Mouse (Mus musculus) gonadal fat pad, adult 2 months (tissue): ENCODE measurements around the gene Coq8a. TPM values are rescaled to one million over a fixed set of nuclear protein-coding genes. Genes with fewer than 3 reads are reported as not detected.

ENCODE experiments used
- DNase-seq: peaks from one replicate; pipeline ENCODE4 v3.0.0-alpha.2; 2012; ENCODE audit warnings: low read depth
- polyA plus RNA-seq: library from polyadenylated mRNA; depleted of rRNA; stranded (reverse); fragments of >200 nt; gene quantifications from 2 replicates; pipeline ENCODE4 v1.2.3, GENCODE M21; 2012

The Coq8a gene
- polyA plus RNA-seq, 1 experiment: 20.9 TPM

DNA sequence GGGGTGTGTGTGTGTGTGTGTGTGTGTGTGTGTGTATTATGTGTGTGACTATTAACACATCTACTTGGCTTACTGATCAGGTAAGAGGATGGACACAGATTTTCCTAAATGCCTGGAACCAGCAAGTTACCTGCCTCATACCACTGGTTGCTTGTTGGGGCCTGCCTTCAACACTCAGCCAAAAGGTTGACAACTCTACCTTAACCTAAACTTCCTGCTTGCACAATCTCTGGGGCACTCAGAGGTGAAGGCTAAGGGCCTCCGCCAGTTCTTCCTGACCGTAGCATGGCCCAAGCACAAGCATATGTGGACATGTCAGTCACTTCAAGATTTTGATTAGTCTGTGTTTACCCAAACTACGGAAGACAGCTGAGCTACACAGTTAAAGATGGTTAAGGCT is 1.4 kb downstream of the Coq8a start:
- DNase-seq: no peak

DNA sequence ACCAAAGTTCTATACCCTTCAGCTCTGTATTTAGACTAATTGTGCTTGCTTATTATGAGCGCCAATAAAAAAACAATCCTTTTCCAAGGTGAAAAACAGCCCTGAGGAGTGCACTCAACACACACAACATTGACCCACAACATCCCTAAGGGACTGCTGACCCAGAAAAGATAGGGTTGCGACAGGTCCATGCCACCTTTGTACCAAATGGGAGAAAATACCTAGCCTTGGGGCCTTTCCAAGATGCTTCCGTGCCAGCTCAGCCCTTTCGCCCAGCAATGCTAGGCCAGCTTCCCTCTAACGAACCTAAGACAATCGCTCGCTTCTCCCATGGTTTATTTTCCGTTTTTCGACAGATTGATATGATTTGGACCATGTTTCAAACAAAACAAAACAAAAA is 2.9 kb downstream of the Coq8a start:
- DNase-seq: no peak

DNA sequence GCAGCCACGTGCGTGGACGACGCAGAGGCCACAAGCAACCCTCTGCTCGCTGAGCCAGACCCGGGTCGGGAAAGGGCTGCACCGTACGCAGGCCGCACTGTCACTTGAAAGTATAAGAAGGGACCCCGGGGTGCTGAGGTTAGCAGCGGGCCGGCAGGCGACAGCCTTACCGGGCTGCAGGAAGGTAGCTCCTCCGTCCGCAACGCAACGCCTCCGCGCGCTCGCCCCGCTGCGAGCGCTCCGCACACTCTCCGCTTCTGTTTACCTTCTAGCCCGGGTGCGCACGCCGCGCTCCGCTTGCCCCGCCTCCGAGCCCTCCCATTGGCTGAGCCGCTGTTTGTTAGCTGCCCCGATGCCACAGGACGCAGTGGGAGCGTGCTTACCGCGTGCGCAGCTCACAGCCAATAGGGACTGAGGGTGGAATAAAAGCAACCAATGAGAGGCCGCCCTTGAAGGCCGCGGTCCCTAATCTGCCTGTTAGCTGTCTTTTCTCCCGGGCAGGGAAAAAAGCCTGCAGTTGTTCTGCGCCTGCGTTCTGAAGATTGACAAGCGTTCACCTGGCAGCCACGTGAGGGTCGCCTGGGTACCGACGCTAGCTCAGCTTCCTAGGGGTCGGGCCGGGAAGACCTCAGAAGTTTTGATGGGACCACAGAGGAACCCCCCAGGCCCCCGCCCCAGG is 3.6 kb downstream of the Coq8a start:
- no peak for DNase-seq

DNA sequence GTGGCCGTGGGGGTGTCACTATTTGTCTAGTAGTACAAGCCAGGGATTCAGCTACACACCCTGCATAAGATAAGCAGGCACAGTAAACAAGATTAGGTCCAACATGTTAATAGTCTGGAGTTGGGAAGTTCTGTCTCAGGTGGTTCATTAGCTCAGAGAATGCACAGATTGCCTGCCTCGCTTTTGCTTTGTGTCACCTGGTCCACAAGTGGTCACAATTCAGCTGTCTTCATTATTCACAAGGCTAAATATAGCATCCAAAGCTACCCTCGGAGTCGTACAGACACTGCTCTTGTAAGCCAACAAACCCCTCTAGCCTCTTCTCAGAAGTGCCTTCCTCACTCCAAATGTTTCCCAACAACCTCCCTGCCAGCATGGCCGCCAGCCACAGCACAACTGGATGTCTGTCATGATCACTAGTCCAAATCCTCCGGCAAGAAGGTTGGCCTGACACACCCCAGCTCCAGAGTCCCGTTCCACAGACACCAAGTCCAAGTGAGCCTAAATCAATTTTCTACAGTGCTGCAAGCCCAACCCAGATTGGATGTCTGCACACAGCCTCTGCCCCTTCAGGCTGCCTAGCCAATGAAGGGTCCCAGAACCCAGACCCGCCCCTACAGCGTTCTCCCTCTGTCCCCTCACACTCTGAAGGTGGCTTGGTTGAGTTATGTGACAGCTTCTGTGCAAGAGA is 4.5 kb downstream of the Coq8a start:
- DNase-seq: no peak

DNA sequence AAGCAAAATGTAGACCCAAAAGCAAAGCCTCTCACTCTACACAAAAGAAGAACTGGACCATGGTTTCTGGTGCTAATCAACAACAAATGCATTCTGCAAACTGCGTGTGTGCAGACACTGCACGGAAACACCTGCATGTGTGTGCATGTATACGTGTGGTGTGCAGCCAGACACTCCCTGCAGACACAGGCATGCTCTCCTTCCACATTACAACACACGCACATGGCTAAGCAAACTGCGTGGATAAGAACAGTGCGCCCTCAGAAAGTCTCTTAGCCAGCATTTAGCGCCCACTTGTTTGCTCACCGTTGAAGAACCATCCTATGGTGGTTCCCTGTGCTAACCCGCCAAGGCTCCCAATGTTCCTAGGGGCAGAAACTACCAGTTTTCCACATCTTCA is 5.4 kb downstream of the Coq8a start:
- DNase-seq: no peak

DNA sequence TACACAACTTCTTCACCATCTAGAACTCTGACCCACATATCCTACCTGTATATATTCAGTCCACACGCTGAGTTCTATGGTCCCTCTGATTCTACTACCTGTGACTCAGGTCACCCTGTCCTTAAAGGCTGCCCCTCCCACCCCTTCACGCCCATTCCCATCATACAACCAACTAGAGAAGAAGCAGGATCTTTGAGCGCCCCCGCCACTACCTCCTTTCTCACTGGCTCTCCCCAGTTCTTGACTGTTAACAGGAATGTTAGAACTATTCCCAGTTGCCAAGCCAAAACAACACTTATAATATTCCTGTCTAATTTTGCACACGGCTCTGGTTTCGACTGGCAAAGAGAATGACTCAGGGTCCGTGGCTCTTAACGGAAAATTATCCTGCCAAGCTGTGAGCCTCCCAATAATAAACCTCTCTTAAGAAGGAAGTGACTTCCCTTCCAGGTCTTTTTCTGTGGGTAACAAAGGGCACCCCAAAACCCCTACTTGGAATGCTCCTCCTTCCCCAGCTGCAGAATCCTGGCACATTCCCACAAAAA is 5.9 kb downstream of the Coq8a start:
- no peak for DNase-seq

DNA sequence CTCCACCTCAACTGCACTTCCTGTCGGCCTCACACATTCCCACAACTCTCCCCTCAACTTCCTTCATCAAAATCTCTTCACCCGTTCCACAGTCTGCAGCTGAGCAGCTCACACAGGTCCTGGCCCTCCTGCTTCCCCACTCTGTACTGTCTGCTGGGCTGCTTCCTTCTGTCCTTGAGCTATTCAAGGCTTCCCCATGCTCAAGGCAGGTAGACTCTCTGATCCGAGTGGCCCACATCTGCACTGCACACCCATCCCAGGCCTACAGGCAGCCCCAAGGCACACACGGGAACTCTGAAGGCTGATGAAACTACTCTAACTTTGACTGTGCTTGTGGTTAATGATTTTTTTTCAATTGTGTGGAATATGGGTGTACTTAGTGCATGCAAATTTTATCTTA is 6.5 kb downstream of the Coq8a start:
- DNase-seq: no peak

DNA sequence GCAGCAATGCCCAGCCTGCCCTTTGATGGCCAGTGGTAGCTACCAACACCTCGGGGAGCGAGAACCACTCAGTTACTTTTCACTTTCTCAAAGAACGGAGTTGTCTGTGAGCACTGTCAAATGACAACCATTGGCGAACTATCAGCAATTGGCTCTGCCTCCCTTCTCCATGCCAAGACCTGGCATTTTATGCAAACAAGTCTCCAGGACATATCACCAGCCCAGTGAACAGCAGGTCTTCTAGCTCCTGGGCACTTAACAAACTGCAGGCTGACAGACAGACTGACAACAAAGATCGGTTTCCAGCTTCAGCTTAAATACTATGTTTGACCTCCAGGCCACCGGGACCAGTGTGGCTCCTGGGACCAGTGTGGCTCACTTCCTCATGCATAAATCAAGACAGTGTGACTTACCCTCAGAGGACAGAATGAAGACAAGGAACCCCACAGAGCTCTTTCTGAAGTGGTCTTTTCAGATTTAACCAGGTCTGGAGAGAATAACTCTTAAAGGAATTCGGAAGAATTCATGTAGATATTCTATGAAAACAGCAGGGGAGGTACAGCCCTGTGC is 7.7 kb downstream of the Coq8a start:
- DNase-seq: no peak

DNA sequence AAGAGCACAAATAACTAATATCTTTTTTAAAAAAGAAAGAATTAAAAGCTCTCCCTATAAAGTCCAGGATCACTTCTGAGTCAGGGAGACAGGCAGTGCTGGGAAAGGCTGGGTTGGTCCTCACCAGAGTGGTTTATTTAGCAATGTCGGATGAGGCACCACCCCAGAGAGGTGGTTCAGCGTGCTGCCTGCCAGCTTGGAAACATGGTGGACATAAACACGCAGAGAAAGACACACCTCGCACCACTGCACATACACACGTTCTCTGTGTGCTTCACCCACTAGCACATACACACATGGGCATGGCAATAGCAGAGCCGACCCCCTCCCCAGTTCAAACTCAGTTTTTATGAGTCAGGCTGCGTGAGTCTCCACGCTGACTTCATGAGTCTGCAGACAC is 8.3 kb downstream of the Coq8a start:
- no peak for DNase-seq

DNA sequence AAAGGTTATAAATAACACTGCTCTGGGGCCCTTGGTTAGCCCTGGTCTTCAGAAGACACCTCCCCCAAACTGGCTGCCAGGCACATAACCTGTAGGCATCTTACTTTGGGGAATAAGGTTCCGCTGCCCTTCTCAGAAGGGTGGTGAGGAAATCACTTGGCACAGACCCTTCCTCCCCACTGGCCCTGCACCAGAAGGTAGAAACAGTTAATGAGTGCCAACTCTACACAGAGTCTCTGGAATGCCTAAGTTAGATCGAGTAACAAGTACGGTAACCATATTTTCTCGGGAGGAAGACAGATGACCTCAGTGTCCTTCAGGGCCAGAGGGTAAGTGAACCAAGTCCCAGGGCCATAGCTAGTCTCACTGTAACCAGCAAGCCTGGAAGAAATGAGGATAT is 10.5 kb downstream of the Coq8a start:
- no peak for DNase-seq

DNA sequence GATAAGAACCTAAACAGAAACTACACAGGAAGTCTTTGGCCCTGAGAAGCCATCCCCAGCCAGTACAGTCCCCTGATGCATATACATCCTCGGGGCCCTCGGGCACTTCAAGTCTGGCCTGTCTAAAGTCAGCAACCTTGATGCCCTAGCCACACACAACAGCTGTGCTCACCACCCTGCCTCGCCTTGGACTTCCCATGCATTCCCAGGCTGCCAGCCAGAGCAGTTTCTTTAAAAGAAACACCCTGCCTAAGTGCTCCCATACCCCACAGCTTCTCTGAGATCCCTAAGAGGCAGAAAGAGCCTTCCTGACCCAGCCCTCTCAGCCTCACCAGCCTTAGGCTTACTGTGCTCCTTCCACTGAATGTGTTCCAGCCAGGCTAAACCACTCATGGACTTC is 13.0 kb downstream of the Coq8a start:
- DNase-seq: no peak

DNA sequence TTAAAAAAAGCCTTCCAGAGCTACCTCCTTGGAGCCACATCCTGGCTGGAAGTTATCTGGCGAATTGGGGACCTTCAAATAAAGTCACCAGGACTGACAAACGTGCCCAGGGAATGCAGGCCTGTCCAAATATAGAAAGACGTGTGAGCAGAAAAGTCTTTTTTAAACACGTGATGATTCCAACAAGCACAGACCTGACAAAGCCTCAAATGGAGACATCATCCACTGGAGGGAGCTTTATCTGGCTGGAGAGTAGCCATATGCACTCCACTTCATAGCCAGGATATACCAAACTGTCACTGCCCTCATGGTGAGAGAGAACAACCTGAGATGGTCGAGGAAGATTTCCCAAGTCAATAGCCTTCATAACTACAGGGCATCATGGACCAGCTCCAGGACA is 13.5 kb downstream of the Coq8a start:
- DNase-seq: no peak

DNA sequence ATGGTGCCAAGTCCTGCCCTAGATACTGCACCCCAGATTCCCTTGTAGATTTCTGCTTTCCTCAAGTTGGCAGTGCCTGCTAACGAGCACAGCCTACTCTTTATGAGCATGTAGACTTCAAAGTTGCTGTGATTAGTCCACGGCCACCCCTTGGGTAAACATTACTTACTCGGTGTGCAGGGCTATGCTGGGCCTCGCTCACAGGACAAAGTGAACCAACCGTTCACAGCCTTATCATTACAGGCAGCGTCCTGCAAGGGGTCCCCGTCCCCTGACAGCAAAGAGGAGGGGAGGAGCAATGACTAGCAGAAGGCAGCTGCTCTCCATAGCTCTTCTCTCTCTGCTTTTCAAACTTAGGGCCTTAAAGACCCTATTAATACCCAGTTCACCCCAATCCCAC is 14.6 kb downstream of the Coq8a start:
- no peak for DNase-seq

DNA sequence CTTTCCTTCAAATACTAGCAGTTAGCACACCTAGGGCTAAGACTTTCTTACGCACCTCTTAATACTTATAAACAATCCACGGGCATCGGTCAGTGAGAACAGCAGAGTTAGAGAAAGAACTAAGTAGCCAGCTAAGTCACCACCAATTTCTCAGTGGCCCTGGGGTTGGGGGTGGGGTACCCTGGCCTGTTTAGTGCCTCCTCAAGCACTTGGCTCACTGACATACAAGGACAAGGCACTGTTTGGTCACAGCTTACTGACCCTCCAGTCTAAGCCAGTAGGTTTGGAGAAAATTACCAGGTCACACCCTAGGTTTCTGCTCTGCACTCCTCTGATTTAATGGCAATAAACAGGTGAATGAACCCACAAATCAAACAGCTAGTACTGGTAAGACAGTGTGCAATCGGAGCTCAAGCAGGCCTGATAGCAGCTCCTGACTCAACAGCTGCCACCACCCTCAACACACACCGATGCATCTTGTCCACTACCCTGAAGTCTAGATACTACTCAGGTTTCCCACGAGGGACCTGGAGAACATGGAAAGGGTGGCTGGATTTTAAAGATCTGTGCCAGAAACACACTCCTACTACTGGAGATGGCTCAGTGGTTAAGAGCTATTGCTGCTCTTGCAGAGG is 15.8 kb downstream of the Coq8a start:
- DNase-seq: no peak

DNA sequence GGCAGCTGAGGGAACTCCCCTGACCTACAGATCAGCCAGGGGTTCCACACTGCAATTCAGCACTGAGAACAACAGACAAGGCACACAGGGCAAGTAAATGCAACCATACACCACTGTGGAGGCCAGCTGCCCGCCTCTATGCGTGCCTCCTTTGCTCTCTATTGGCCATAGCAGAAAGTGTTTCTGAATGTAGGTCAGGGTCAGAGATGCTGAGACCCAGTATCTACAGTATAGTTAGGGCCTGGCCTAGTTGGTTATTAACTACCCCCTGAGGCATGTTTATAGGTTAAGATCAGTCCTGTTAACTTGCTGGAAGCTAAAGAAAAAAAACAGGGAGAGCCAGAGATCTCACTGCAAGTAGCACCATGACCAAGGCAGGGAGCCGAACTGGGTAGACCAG is 16.7 kb downstream of the Coq8a start:
- DNase-seq: no peak

DNA sequence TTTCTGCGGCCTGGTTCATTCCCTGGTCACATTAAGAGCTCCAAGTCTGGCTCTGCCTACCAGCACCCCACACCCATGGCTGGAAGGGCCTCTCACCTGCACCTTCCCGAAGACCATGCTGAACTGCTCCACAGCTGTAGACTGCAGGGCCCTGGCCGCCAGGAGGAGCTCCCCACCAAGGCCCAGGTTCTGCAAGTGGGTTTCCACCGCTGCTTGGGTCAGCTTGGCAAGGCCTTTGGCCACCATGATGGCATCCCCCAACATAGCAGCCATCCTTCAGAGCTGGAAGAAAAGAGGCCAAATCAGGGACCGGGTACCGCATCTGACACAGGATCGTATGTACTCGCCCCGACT is 17.5 kb downstream of the Coq8a start:
- DNase-seq: no peak

DNA sequence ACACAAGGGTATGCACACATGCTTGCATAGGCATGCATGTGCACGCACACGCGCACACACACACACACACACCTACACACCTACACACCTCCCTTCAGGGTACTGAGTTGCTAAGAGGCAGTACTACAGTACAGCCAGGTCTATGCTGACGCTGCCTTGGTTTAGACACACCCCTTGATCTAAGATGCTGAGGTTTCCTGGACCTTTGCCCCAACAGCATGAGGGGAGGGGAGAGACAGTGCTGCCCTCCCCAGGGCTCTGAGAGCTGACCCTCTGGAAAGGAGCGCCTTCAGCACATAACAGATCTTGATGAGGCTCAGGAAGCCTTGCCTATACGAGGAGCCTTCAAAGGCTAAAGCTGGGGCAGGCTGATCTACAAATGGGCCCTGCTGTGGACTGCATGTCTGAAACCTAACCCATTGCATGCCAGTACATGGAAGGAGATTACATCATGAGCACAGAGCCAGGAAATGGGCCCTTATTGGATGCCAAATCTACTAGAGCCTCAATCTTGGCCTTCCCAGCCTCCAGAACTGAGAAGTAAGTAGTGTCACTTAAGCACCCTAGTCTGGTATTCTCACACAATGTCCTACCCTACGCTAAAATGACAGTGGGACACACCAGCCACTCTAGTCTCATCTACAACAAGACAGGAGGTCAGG is 18.0 kb downstream of the Coq8a start:
- no peak for DNase-seq

DNA sequence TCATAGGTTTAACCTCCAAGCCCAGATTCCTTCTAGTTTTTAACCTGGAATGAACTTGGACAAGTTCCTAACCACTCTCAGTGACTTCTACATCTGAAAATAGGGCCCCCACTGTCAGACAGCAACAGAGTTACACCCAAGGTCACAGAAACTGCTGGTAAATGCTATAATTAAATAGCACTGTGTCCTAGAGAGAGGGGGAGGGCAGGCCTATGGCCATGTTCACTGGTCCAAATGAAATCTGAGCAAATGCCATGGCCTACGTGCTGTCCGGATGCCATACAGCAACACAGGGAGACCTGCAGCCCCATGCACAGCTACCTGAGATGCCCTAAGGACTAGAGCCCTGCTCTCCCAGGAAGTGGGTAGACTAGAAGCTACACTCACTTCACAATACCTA is 19.6 kb downstream of the Coq8a start:
- DNase-seq: no peak

DNA sequence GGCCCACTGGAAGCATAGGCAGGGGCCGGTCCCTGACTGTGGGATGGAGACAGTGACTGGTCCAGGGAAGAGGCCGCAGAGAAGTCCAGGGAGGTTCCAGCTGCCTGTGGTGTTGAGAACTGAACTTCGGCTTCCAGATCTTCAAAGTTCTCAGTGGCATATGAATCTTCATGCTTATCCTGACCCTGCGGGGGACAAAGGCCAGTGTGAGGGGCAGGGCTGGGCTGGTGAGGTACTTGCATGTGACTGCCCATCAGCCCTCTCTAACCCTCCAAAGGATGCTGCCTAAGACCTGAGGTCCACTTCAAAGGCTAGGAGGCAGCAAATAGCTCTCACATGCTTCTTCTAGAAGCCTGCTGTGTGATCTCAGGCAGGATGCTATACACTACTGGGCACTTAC is 20.3 kb downstream of the Coq8a start:
- no peak for DNase-seq

DNA sequence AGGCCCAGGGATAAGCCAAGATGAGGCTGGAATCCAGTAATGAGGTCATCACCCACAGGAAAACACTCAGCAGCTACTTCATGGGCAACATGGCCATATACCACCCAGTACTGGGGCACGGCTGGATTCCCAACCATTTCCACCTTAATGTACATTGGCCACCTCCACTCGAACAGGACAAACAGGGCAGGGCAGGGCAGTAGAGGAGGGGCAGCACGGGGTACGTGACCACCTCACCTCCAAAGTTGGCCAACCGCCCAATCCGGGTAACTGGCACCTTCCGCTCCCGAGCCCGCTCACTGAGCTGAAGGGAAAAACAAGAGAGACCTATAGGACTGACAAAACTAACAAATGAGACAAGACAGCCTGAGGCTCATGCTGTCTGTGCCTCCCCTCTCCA is 21.1 kb downstream of the Coq8a start:
- DNase-seq: no peak

DNA sequence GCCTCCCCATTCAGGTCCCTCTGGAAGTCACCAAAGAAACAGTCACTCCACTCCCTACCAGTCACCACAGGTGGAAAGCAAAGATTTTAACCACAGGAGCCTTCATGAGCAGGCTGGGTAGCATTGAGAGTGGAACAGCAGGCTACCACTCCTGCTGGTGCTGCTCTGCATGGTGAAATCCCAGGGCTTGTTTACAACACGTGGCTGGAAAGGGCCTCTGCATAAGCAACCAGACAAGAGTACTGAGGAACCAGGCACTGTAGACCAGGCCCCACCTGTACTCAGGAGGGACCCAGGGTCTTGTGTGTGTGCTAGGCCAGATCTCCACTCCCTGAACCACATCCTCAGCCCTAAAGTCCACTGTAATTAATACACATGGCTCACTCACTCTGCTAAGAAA is 22.6 kb downstream of the Coq8a start:
- no peak for DNase-seq

DNA sequence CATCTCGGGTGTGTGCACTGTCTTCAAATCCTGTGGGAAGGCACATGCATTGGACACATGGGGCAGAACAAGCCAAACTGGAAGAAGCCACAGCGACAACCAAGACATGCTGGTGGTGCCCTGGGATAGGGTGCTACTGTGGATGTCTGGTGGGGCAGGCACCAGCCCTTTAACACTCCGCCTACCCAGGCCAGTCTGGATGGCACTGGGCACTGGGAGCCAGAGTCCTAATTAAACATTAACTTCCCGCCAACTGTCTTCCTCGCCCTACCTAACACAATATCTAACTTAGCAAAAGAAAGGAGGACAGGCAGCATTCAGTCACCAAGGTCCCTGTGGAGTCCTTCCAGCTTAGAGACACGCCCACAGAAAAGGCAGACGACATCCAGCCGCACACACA is 23.8 kb downstream of the Coq8a start:
- DNase-seq: no peak
